Mouse (Mus musculus): ENCODE results near the gene Gnpat. TPM values are rescaled to one million over a fixed set of nuclear protein-coding genes. Genes with fewer than 3 reads are reported as not detected.

The Gnpat gene
- polyA plus RNA-seq, 1 experiment from 2014 or later = 74.8 TPM

GRCm38 (mm10) chr8:124914061-124914460, 51.2 kb downstream of the Gnpat start:
- 0 out of 2 replicates have a peak, but pooled peaks cover 5% of the 10 kb centered on the region for H3K4me1 ChIP-seq (replicated peaks; ENCODE audit: insufficient read depth, low read length)
- H3K9ac ChIP-seq (ENCODE audit: low read depth, low read length) = no peak overlapping the region
- H3K9me3 ChIP-seq (replicated peaks; ENCODE audit: low read length) = no peaks in the 10 kb centered on the region
- H3K27ac ChIP-seq = no peak overlapping the region; the same call in 1 of the 2 replicates
- peaks cover 35% of the 10 kb centered on the region for H3K36me3 ChIP-seq (ENCODE audit: insufficient read depth, low read length)
- no peak for TF ChIP-seq CTCF (IDR thresholded peaks at IDR 0.05; ENCODE audit: low read depth)
- DNase-seq (ENCODE audit: low spot score) (no peak), ATAC-seq (replicated peaks; ENCODE audit: low FRiP score, low read depth) (no peak)
- WGBS = 81% methylated on average over 5 of the region's 5 CpGs
- no peak overlapping the region for H3K4me2 ChIP-seq (ENCODE audit: low read length)
- H3K27me3 ChIP-seq (ENCODE audit: insufficient read depth, low read length) = no peaks in the 10 kb centered on the region
- H3K4me3 ChIP-seq (replicated peaks; ENCODE audit: low read depth, low read length) = no peak overlapping the region

- Histone ChIP-seq H3K36me3 (ENCODE audit: insufficient read depth, low read length) (peaks cover 17% of the 10 kb centered on the region; the same call in 1 of the 2 replicates), H3K4me1 (replicated peaks; ENCODE audit: insufficient read depth, low read length) (no peaks in the 10 kb centered on the region), H3K9me3 (replicated peaks; ENCODE audit: low read length) (no peaks in the 10 kb centered on the region), H3K4me2 (ENCODE audit: low read length) (no peak overlapping the region), H3K9ac (ENCODE audit: low read depth, low read length) (no peak overlapping the region), H3K27me3 (ENCODE audit: insufficient read depth, low read length) (no peaks in the 10 kb centered on the region), H3K4me3 (replicated peaks; ENCODE audit: low read depth, low read length) (no peak overlapping the region), H3K27ac (no peak overlapping the region)
- 84% methylated on average over 18 of the region's 18 CpGs for WGBS
- ATAC-seq (replicated peaks; ENCODE audit: low FRiP score, low read depth) = no peak
- DNase-seq (ENCODE audit: low spot score) = no peak
- TF ChIP-seq CTCF (IDR thresholded peaks at IDR 0.05; ENCODE audit: low read depth) = no peak
These were observed 55.1 kb downstream of the Gnpat start for GRCm38 (mm10) chr8:124917741-124918484.

- no peaks in the 10 kb centered on the region for H3K36me3 ChIP-seq (ENCODE audit: insufficient read depth, low read length)
- no peak overlapping the region for H3K27ac ChIP-seq
- no peak overlapping the region for H3K4me3 ChIP-seq (replicated peaks; ENCODE audit: low read depth, low read length)
- no peaks in the 10 kb centered on the region for H3K4me1 ChIP-seq (replicated peaks; ENCODE audit: insufficient read depth, low read length)
- ATAC-seq (replicated peaks; ENCODE audit: low FRiP score, low read depth) (no peak), DNase-seq (ENCODE audit: low spot score) (no peak)
- H3K4me2 ChIP-seq (ENCODE audit: low read length) = no peak overlapping the region
- TF ChIP-seq CTCF (IDR thresholded peaks at IDR 0.05; ENCODE audit: low read depth) = no peak
- H3K27me3 ChIP-seq (ENCODE audit: insufficient read depth, low read length) = no peaks in the 10 kb centered on the region
- H3K9ac ChIP-seq (ENCODE audit: low read depth, low read length) = no peak overlapping the region
- H3K9me3 ChIP-seq (replicated peaks; ENCODE audit: low read length) = no peaks in the 10 kb centered on the region
- WGBS = 77% methylated on average over 18 of the region's 18 CpGs
These were observed 58.8 kb downstream of the Gnpat start for GRCm38 (mm10) chr8:124921369-124922279.

- WGBS = 67% methylated on average over 11 of the region's 11 CpGs
- Histone ChIP-seq H3K27ac (no peak overlapping the region), H3K4me3 (replicated peaks; ENCODE audit: low read depth, low read length) (no peak overlapping the region), H3K9me3 (replicated peaks; ENCODE audit: low read length) (no peaks in the 10 kb centered on the region), H3K27me3 (ENCODE audit: insufficient read depth, low read length) (no peaks in the 10 kb centered on the region), H3K4me2 (ENCODE audit: low read length) (no peak overlapping the region), H3K9ac (ENCODE audit: low read depth, low read length) (no peak overlapping the region), H3K4me1 (replicated peaks; ENCODE audit: insufficient read depth, low read length) (no peaks in the 10 kb centered on the region), H3K36me3 (ENCODE audit: insufficient read depth, low read length) (no peaks in the 10 kb centered on the region)
- DNase-seq (ENCODE audit: low spot score) (peak; percentile 31), ATAC-seq (replicated peaks; ENCODE audit: low FRiP score, low read depth) (no peak)
- TF ChIP-seq CTCF (IDR thresholded peaks at IDR 0.05; ENCODE audit: low read depth) = no peak
These were observed 59.8 kb downstream of the Gnpat start for GRCm38 (mm10) chr8:124922490-124923089.

- Histone ChIP-seq H3K27me3 (ENCODE audit: insufficient read depth, low read length) (no peaks in the 10 kb centered on the region), H3K36me3 (ENCODE audit: insufficient read depth, low read length) (no peaks in the 10 kb centered on the region), H3K4me3 (replicated peaks; ENCODE audit: low read depth, low read length) (no peak overlapping the region), H3K4me1 (replicated peaks; ENCODE audit: insufficient read depth, low read length) (no peaks in the 10 kb centered on the region), H3K9me3 (replicated peaks; ENCODE audit: low read length) (no peaks in the 10 kb centered on the region), H3K27ac (no peak overlapping the region), H3K9ac (ENCODE audit: low read depth, low read length) (no peak overlapping the region), H3K4me2 (ENCODE audit: low read length) (no peak overlapping the region)
- DNase-seq (ENCODE audit: low spot score) = no peak
- WGBS = 75% methylated on average over 15 of the region's 15 CpGs
- TF ChIP-seq CTCF (IDR thresholded peaks at IDR 0.05; ENCODE audit: low read depth) = no peak
- no peak for ATAC-seq (replicated peaks; ENCODE audit: low FRiP score, low read depth)
These were observed 61.3 kb downstream of the Gnpat start for GRCm38 (mm10) chr8:124923971-124924652.

Data from kidney, postnatal 0 days (tissue).